Mouse (Mus musculus) G1E (cell line): ENCODE measurements around the gene Cck. TPM values are rescaled to one million over a fixed set of nuclear protein-coding genes. Genes with fewer than 3 reads are reported as not detected.

ENCODE experiments used
- ATAC-seq: 2 replicates; pipeline ENCODE4 v1.8.0; 2016; ENCODE audit warnings: mild to moderate bottlenecking; ENCODE audit not compliant: insufficient number of reproducible peaks, poor library complexity, low FRiP score, severe bottlenecking; ENCODE audit errors: extremely low read depth
- DNase-seq: peaks from one replicate; pipeline ENCODE4 v3.0.0; 2012; ENCODE audit warnings: low spot score
- H3K27me3 ChIP-seq: 2 replicates; pipeline ENCODE4 v1.6.1; 2012; ENCODE audit warnings: mild to moderate bottlenecking, low read length, inconsistent platforms; ENCODE audit not compliant: insufficient read depth
- H3K36me3 ChIP-seq: replicated peaks from 2 replicates; pipeline ENCODE3; 2012; ENCODE audit warnings: mild to moderate bottlenecking, inconsistent platforms
- H3K4me1 ChIP-seq: 2 replicates; pipeline ENCODE4 v1.6.1; 2012; ENCODE audit warnings: low read depth, low read length, inconsistent platforms, mixed read lengths; ENCODE audit not compliant: insufficient read depth
- H3K4me3 ChIP-seq: 2 replicates; pipeline ENCODE4 v1.5.1; 2012; ENCODE audit warnings: low read depth, mild to moderate bottlenecking, inconsistent platforms, low read length, moderate library complexity, mixed read lengths
- H3K9me3 ChIP-seq: replicated peaks from 2 replicates; pipeline ENCODE4 v1.6.1; 2012; ENCODE audit warnings: inconsistent platforms
- CTCF ChIP-seq: IDR thresholded peaks from 2 replicates; pipeline ENCODE4 v1.5.1; 2012; ENCODE audit warnings: low read depth, low read length, inconsistent platforms, mixed read lengths
- GATA1 ChIP-seq: IDR thresholded peaks from 2 replicates; pipeline ENCODE4 v1.6.1; 2012; ENCODE audit warnings: borderline replicate concordance, low read length, inconsistent platforms, mixed read lengths
- GATA2 ChIP-seq: IDR thresholded peaks from 2 replicates; pipeline ENCODE4 v1.6.1; 2012; ENCODE audit warnings: low read depth, low read length, inconsistent platforms, borderline replicate concordance
- POLR2AphosphoS5 ChIP-seq: IDR thresholded peaks from 2 replicates; pipeline ENCODE4 v1.6.1; 2012; ENCODE audit warnings: low read depth, low read length, inconsistent platforms; ENCODE audit not compliant: insufficient replicate concordance
- TAL1 ChIP-seq: conservative IDR thresholded peaks from 2 replicates; pipeline ENCODE4 v1.6.1; 2012; ENCODE audit warnings: low read depth, low read length, inconsistent platforms, mixed read lengths
- polyA plus RNA-seq: library from polyadenylated mRNA; stranded (reverse); fragments of >175 nt; gene quantifications from 2 replicates; pipeline ENCODE4 v1.2.3, GENCODE M21; 2012
- total RNA-seq, 2 experiments: library from RNA; stranded (forward) in 1 of 2; stranded (reverse) in 1 of 2; fragments of 200-1000 nt in 1 of 2; fragments of >200 nt in 1 of 2; fragmentation: Nextera tagmentation in 1 of 2; gene quantifications; 2 replicates each; pipeline ENCODE4 v1.2.3; 2014 to 2017

Cck gene
- total and polyA plus RNA-seq, 3 experiments: not detected

DNA sequence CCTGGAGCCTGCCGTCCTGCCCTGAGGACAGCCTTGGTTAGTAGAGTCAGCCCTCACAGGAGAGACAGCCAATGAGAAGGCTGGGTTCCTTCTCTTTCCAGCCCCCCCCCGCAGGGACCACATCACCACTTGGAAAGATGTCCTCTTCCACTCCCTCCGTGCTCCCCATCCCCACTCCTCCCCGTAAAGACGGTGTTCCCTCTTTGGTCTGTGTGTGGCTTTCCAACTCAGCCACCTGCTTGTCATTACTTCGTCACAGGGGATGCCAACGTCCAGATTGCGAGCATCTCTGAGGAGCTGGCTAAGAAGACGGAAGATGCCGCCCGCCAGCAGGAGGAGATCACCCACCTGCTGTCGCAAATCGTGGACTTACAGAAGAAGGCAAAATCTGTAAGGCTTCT, 49.1 kb downstream of the Cck start:
- DNase-seq (no peak), ATAC-seq (no peak)
- TF ChIP-seq POLR2AphosphoS5 (no peak), CTCF (no peak), GATA2 (no peak), TAL1 (no peak), GATA1 (no peak)
- H3K4me3 ChIP-seq: no peak overlapping the region
- H3K27me3 ChIP-seq: no peaks in the 10 kb centered on the region
- H3K36me3 ChIP-seq: peaks cover 98% of the 10 kb centered on the region
- H3K4me1 ChIP-seq: peaks cover 26% of the 10 kb centered on the region
- no peaks in the 10 kb centered on the region; the same call in 1 of the 2 replicates for H3K9me3 ChIP-seq

DNA sequence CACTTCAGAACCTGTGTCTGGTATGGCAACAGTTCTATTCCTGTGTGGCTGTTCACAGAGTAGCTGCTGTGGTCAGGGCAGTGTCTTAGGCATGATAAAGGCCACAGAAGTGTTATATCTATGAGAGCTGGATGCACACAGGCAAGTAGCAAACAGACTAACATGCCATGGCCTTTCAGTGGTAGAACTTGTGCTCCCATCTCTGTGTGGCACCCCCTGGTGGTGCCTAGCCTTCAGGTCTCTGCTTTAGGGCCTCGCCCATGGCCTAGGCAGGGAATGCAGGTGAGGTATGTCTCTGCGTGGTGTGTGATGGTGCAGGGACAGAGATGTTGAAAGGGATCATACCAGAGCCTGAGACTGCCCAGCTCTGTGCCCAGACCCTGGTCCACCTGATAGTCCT, 50.1 kb downstream of the Cck start:
- ATAC-seq: no peak; the same call in 1 of the 2 replicates
- no peaks in the 10 kb centered on the region; the same call in 1 of the 2 replicates for H3K9me3 ChIP-seq
- H3K4me1 ChIP-seq: peaks cover 17% of the 10 kb centered on the region
- peak; percentile 26 for DNase-seq
- no peaks in the 10 kb centered on the region for H3K27me3 ChIP-seq
- no peak overlapping the region for H3K4me3 ChIP-seq
- peaks cover 97% of the 10 kb centered on the region for H3K36me3 ChIP-seq
- no peak for TF ChIP-seq GATA2
- TF ChIP-seq POLR2AphosphoS5: no peak
- no peak for TF ChIP-seq GATA1
- TF ChIP-seq TAL1: no peak
- no peak; the same call in 1 of the 2 replicates for TF ChIP-seq CTCF

DNA sequence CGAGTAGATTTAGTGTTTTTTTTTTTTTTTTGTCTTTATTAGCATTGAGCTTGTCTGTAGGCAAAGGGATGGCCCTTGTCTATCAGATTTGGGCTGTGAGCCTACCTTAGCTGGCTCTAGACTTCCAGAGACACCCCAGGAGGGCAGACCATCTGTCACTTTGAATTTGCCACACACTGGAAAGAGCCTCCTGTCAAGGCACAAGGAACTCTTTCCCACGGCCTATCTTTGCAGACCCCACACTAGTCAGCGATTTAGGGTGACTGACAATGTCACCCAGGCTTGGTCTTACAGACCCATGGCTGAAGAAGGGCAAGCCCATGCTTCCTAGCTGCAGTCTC, 51.2 kb downstream of the Cck start:
- Histone ChIP-seq H3K27me3 (no peaks in the 10 kb centered on the region), H3K36me3 (peaks cover 90% of the 10 kb centered on the region), H3K4me1 (peaks cover 17% of the 10 kb centered on the region), H3K4me3 (no peak overlapping the region), H3K9me3 (no peaks in the 10 kb centered on the region; the same call in 1 of the 2 replicates)
- DNase-seq (no peak), ATAC-seq (no peak)
- no peak for TF ChIP-seq GATA2
- TF ChIP-seq TAL1: no peak
- no peak for TF ChIP-seq GATA1
- no peak for TF ChIP-seq CTCF
- no peak for TF ChIP-seq POLR2AphosphoS5

DNA sequence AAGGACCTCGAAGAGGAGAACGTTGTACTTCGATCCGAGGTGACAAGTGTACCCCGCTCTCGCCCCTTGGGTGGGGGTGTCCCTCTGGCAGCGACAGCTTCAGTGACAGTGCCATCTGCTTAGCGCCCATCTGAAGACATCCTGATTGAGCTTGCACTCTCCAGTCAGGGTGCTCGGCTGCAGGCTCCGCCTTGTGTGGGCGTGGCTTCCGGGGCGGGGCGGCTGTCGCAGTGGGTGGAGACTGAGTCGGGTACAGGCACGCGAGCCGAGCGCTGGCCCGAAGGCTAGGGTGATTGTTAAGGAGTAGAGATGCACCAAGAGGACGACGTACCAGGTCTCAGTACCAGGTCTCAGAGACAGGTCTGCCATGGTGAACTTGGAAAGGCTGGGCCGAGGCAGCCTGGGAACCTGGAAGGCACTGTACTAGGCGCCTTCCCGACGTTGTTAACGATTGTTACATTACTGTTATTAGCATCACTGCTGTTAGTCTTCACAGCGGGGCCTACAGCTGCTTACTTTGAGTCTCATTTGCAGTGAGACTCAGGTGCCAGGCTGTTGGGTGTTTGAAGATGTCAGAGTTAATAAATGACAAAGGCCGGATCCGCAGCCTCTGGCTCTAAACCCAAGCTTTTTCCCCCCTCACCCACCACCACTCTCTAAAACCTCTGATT, 51.7 kb downstream of the Cck start:
- DNase-seq (no peak), ATAC-seq (no peak)
- H3K4me3 ChIP-seq: no peak overlapping the region
- H3K9me3 ChIP-seq: no peaks in the 10 kb centered on the region; the same call in 1 of the 2 replicates
- TF ChIP-seq TAL1 (no peak), CTCF (no peak), GATA2 (no peak), POLR2AphosphoS5 (no peak), GATA1 (no peak)
- H3K36me3 ChIP-seq: peaks cover 85% of the 10 kb centered on the region
- H3K27me3 ChIP-seq: no peaks in the 10 kb centered on the region
- H3K4me1 ChIP-seq: peaks cover 19% of the 10 kb centered on the region

DNA sequence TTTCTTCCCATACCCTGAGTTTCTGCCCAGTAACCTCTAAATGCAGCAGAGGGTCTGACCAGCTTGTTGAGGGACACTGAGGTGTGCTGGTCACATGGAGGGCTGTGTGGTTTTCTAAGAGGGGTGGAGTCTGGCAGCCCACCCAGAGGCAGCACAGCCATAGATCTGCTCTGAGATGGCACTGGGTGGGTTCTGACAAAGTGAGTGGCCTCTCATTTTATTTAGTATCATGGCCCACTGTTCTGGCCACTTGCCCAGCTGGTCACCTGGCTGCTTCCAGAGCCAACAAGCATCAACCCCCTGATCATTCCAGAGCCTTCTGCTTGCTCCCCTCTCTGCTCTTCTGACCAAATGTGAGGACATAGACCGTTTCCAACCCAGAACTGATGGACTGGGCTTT, 53.3 kb downstream of the Cck start:
- Histone ChIP-seq H3K36me3 (peaks cover 80% of the 10 kb centered on the region), H3K4me1 (peaks cover 22% of the 10 kb centered on the region), H3K4me3 (no peak overlapping the region), H3K27me3 (no peaks in the 10 kb centered on the region), H3K9me3 (no peaks in the 10 kb centered on the region; the same call in 1 of the 2 replicates)
- no peak for TF ChIP-seq POLR2AphosphoS5
- no peak for TF ChIP-seq CTCF
- no peak for TF ChIP-seq TAL1
- no peak for TF ChIP-seq GATA2
- TF ChIP-seq GATA1: no peak
- DNase-seq (no peak), ATAC-seq (no peak)

Other genes with a start within 250 kb of the Cck start
- gene Ulk4, start 218.5 kb downstream of the Cck start, total RNA-seq (2014; fragmentation: Nextera tagmentation): 1.3 and 1.6 TPM in 2 replicates
- 3.2 and 3.8 TPM in 2 replicates for gene Ulk4, start 218.5 kb downstream of the Cck start, total RNA-seq (2017)
- gene Ulk4, start 218.5 kb downstream of the Cck start, polyA plus RNA-seq: 0.52 and 0.64 TPM in 2 replicates
- gene Trak1, start 198.2 kb downstream of the Cck start, total RNA-seq (2014; fragmentation: Nextera tagmentation): 35.3 and 35.7 TPM in 2 replicates
- 13.6 and 14.6 TPM in 2 replicates for gene Trak1, start 198.2 kb downstream of the Cck start, total RNA-seq (2017)
- 20.2 and 21.3 TPM in 2 replicates for gene Trak1, start 198.2 kb downstream of the Cck start, polyA plus RNA-seq
- not detected in 2 replicates for gene Lyzl4, start 146.4 kb upstream of the Cck start, total RNA-seq (2014; fragmentation: Nextera tagmentation)
- not detected in 2 replicates for gene Lyzl4, start 146.4 kb upstream of the Cck start, total RNA-seq (2017)
- not detected in 2 replicates for gene Lyzl4, start 146.4 kb upstream of the Cck start, polyA plus RNA-seq
- not detected in 2 replicates for gene Vipr1, start 147.0 kb upstream of the Cck start, total RNA-seq (2014; fragmentation: Nextera tagmentation)
- under 0.01 and 0.52 TPM in 2 replicates for gene Vipr1, start 147.0 kb upstream of the Cck start, total RNA-seq (2017)
- gene Vipr1, start 147.0 kb upstream of the Cck start, polyA plus RNA-seq: not detected in 2 replicates
- 4.1 and 4.7 TPM in 2 replicates for gene Sec22c, start 209.8 kb upstream of the Cck start, total RNA-seq (2014; fragmentation: Nextera tagmentation)
- gene Sec22c, start 209.8 kb upstream of the Cck start, total RNA-seq (2017): 3.0 and 3.6 TPM in 2 replicates
- gene Sec22c, start 209.8 kb upstream of the Cck start, polyA plus RNA-seq: 3.3 and 4.8 TPM in 2 replicates
- gene Ss18l2, start 214.6 kb upstream of the Cck start, total RNA-seq (2014; fragmentation: Nextera tagmentation): 12.9 and 19.0 TPM in 2 replicates
- gene Ss18l2, start 214.6 kb upstream of the Cck start, total RNA-seq (2017): 39.7 and 52.8 TPM in 2 replicates
- gene Ss18l2, start 214.6 kb upstream of the Cck start, polyA plus RNA-seq: 7.1 and 9.7 TPM in 2 replicates
- gene Nktr, start 223.5 kb upstream of the Cck start, total RNA-seq (2014; fragmentation: Nextera tagmentation): 267 and 339 TPM in 2 replicates
- 109 and 135 TPM in 2 replicates for gene Nktr, start 223.5 kb upstream of the Cck start, total RNA-seq (2017)
- gene Nktr, start 223.5 kb upstream of the Cck start, polyA plus RNA-seq: 22.6 and 33.2 TPM in 2 replicates